ENCODE assay signal across 25 mouse cellular contexts in genomic region chr3:52188303-52188702, GRCm38 (mm10).
"Had no signal": no experiment of that assay in that cellular context is flagged by ENCODE, and none has a peak within 500 bp of the region (broad histone marks: within the 10 kb centered on the region; RNA-seq: fewer than 3 reads in every experiment).

No protein-coding gene starts in this region.

- H3K27me3 ChIP-seq: kidney, embryonic 15.5 days; limb, embryonic 12.5 days; limb, embryonic 15.5 days; lung, embryonic 15.5 days; midbrain, embryonic 12.5 days; midbrain, embryonic 15.5 days; neural tube, embryonic 12.5 days; neural tube, embryonic 15.5 days had no signal

- DNase-seq: kidney, adult 11 months; kidney, adult 8-10 months; kidney, postnatal 10 days; kidney, postnatal 36 days; layer of hippocampus, postnatal 36 days; lung, adult 18-20 months; lung, postnatal 10 days; lung, postnatal 36 days; right cerebral cortex, adult 18-20 months; right cerebral cortex, postnatal 14 days; right cerebral cortex, postnatal 4 days; thymus, adult 18-20 months; thymus, postnatal 36 days had no signal

- H3K27ac ChIP-seq: kidney, embryonic 15.5 days; left cerebral cortex, adult 2 months; limb, embryonic 12.5 days; limb, embryonic 15.5 days; liver, embryonic 14.5 days; lung, embryonic 15.5 days; midbrain, embryonic 12.5 days; midbrain, embryonic 15.5 days; neural tube, embryonic 12.5 days; neural tube, embryonic 15.5 days; stomach, postnatal 0 days had no signal

- H3K4me2 ChIP-seq: kidney, embryonic 15.5 days; limb, embryonic 12.5 days; limb, embryonic 15.5 days; lung, embryonic 15.5 days; midbrain, embryonic 12.5 days; midbrain, embryonic 15.5 days; neural tube, embryonic 12.5 days; neural tube, embryonic 15.5 days had no signal

- ATAC-seq: midbrain, embryonic 15.5 days had no signal

- H3K9me3 ChIP-seq: kidney, embryonic 15.5 days; limb, embryonic 12.5 days; limb, embryonic 15.5 days; lung, embryonic 15.5 days; megakaryocyte, embryonic 14.5 days; midbrain, embryonic 12.5 days; midbrain, embryonic 15.5 days; neural tube, embryonic 12.5 days; neural tube, embryonic 15.5 days had no signal

- H3K9ac ChIP-seq: kidney, embryonic 15.5 days; limb, embryonic 12.5 days; limb, embryonic 15.5 days; liver, embryonic 14.5 days; lung, embryonic 15.5 days; midbrain, embryonic 12.5 days; midbrain, embryonic 15.5 days; neural tube, embryonic 12.5 days; neural tube, embryonic 15.5 days had no signal

- H3K4me3 ChIP-seq: kidney, embryonic 15.5 days; left cerebral cortex, adult 2 months; limb, embryonic 12.5 days; limb, embryonic 15.5 days; lung, embryonic 15.5 days; megakaryocyte, embryonic 14.5 days; midbrain, embryonic 12.5 days; midbrain, embryonic 15.5 days; neural tube, embryonic 12.5 days; neural tube, embryonic 15.5 days had no signal

- H3K36me3 ChIP-seq: kidney, embryonic 15.5 days; limb, embryonic 12.5 days; limb, embryonic 15.5 days; lung, embryonic 15.5 days; midbrain, embryonic 12.5 days; midbrain, embryonic 15.5 days; neural tube, embryonic 12.5 days; neural tube, embryonic 15.5 days had no signal
